Mouse (Mus musculus) bone marrow, adult 2 months (tissue): ENCODE measurements around the gene Dlgap1.

Source experiments
- CTCF ChIP-seq: fragments of 200-500 bp; IDR thresholded peaks from 2 replicates; pipeline ENCODE4 v1.5.1; 2011; ENCODE audit warnings: low read length, control low read depth; ENCODE audit not compliant: control insufficient read depth, insufficient read depth
- POLR2A ChIP-seq: fragments of 200-500 bp; IDR thresholded peaks from 2 replicates; pipeline ENCODE4 v1.6.1; 2011; ENCODE audit warnings: low read depth, mild to moderate bottlenecking, control low read depth, low read length, borderline replicate concordance; ENCODE audit not compliant: control insufficient read depth

DNA sequence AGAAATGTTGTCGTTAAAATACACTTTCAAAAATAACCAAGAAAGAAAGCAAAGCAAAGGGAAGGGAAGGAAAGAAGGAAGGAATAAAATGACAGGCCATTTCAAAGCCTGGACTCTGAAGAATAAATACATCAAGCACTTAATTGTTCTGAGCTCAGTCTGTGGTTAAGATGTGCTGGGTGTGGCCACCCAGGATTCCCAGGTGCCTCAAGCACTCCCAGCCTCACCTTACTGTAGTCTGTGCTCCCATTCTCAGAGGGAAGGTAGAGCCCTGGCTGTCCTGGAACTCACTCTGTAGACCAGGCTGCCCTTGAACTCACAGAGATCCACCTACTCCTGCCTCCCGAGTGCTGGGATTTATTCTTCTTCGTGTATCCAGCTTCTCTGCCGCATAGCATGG is 821.9 kb downstream of the Dlgap1 start:
- TF ChIP-seq CTCF, result no peak
- TF ChIP-seq POLR2A, result no peak
